Mouse (Mus musculus) heart, embryonic 12.5 days (tissue): ENCODE measurements around the gene Fam155a. TPM values are rescaled to one million over a fixed set of nuclear protein-coding genes. Genes with fewer than 3 reads are reported as not detected.

Experiments used
- ATAC-seq: fragments of 200-750 bp; cut with Nextera tagmentation; 2 replicates; pipeline ENCODE4 v1.8.0; 2017; ENCODE audit warnings: moderate TSS enrichment, moderate library complexity; ENCODE audit not compliant: insufficient number of reproducible peaks, low FRiP score
- H3K27ac ChIP-seq: fragments of 300-500 bp; sonication (generic); 2 replicates; pipeline ENCODE4 v1.5.1; 2016; ENCODE audit warnings: mild to moderate bottlenecking, moderate library complexity; ENCODE audit not compliant: poor library complexity, severe bottlenecking
- H3K27me3 ChIP-seq: fragments of 300-500 bp; sonication (generic); replicated peaks from 2 replicates; pipeline ENCODE4 v1.6.1; 2016; ENCODE audit warnings: mild to moderate bottlenecking, moderate library complexity
- H3K36me3 ChIP-seq: fragments of 300-500 bp; sonication (generic); 2 replicates; pipeline ENCODE4 v1.6.1; 2016; ENCODE audit warnings: mild to moderate bottlenecking, moderate library complexity
- H3K4me1 ChIP-seq: fragments of 300-500 bp; sonication (generic); replicated peaks from 2 replicates; pipeline ENCODE4 v1.6.1; 2016; ENCODE audit warnings: mild to moderate bottlenecking
- H3K4me2 ChIP-seq: fragments of 300-500 bp; sonication (generic); 2 replicates; pipeline ENCODE4 v1.6.1; 2016; ENCODE audit warnings: mild to moderate bottlenecking, moderate library complexity
- H3K4me3 ChIP-seq: fragments of 300-500 bp; sonication (generic); 2 replicates; pipeline ENCODE4 v1.5.1; 2016; ENCODE audit warnings: mild to moderate bottlenecking
- H3K9ac ChIP-seq: fragments of 300-500 bp; sonication (generic); 2 replicates; pipeline ENCODE4 v1.6.1; 2016; ENCODE audit warnings: mild to moderate bottlenecking, moderate library complexity
- H3K9me3 ChIP-seq: fragments of 300-500 bp; sonication (generic); replicated peaks from 2 replicates; pipeline ENCODE4 v1.6.1; 2016; ENCODE audit warnings: mild to moderate bottlenecking, moderate library complexity
- WGBS: fragments of 180-500 bp; shearing (Covaris S2); methylation state at CpG from one replicate; pipeline ENCODE4 v1.1.7; 2016; 5-methylcytosine and 5-hydroxymethylcytosine counted together
- polyA plus RNA-seq: library from polyadenylated mRNA; unstranded; fragments of >200 nt; fragmentation: Nextera tagmentation; extraction: Ambion mirVana; gene quantifications from 2 replicates; pipeline ENCODE4 v1.2.1, GENCODE M21; 2016

The Fam155a gene
- polyA plus RNA-seq, 1 experiment from 2014 or later = 0.18 TPM

DNA sequence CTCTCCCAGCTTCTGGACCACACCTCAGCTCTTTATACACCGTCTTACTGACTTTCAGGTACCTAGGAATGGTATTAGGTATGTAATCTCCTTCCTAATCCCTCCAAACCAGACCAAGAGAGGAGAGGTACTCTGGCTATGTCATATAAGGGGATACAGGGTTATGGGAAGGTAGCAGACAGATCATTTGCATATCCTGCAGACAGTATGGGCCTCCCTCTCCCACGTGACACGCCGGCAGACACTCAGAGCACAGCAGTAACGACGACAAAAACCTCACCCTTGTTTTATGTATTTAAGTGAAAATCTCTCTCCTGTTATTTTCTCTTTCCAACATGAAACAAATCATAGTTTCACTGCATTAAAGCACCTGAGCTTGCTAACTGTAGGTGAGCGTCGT, 496.8 kb downstream of the Fam155a start:
- 73% methylated on average over 8 of the region's 8 CpGs for WGBS
- no peak overlapping the region for H3K4me3 ChIP-seq
- H3K9ac ChIP-seq = no peak overlapping the region
- H3K36me3 ChIP-seq = no peaks in the 10 kb centered on the region
- H3K4me1 ChIP-seq = no peaks in the 10 kb centered on the region
- H3K9me3 ChIP-seq = no peaks in the 10 kb centered on the region
- H3K27me3 ChIP-seq = no peaks in the 10 kb centered on the region
- H3K27ac ChIP-seq = no peak overlapping the region
- ATAC-seq = no peak
- H3K4me2 ChIP-seq = no peak overlapping the region

DNA sequence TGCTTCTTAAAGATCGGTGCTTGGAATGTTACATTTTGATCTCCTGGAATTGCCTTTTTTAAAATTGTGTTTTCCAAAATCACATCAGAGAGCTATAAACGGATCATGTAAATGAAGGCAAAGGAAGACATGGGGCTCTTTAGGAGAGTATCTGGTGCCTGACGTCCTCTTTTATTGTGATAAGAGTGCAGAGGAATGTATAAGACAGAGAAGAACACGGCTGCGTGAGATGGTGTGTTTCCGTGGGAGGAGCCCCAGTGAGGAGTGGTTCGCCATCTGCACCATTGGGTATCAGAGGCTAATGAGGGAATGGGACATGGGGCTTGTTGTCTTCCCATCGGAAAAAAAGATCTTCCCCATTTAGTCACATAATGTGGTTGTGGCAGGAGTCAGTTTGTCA, 506.6 kb downstream of the Fam155a start:
- 70% methylated on average over 8 of the region's 8 CpGs for WGBS
- ATAC-seq = no peak
- Histone ChIP-seq H3K27me3 (no peaks in the 10 kb centered on the region), H3K9me3 (no peaks in the 10 kb centered on the region), H3K27ac (no peak overlapping the region), H3K9ac (no peak overlapping the region), H3K36me3 (no peaks in the 10 kb centered on the region), H3K4me3 (no peak overlapping the region), H3K4me2 (no peak overlapping the region), H3K4me1 (no peaks in the 10 kb centered on the region)

DNA sequence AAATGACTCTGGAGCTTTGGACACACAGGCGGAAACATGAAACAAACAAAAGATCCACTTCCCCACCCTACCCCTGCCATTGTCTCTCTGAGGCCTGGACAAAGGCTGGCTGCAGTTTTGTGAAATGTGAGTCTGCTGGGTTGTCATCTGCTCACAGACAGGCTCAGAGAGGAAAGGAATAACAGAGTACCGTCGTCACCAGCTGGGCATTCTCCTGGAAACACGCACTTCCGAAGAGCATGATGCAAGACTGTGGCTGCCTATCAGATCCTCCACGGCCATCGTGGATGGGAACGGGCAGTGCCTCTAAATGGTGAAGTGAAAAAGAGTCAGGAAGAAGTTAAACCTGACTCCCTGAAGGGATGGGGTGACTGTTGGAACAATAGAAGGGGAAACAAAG, 509.4 kb downstream of the Fam155a start:
- H3K36me3 ChIP-seq = no peaks in the 10 kb centered on the region
- no peaks in the 10 kb centered on the region for H3K27me3 ChIP-seq
- no peak overlapping the region for H3K4me3 ChIP-seq
- WGBS = 57% methylated on average over 8 of the region's 8 CpGs
- no peak overlapping the region for H3K27ac ChIP-seq
- no peaks in the 10 kb centered on the region for H3K9me3 ChIP-seq
- no peak overlapping the region for H3K9ac ChIP-seq
- no peaks in the 10 kb centered on the region for H3K4me1 ChIP-seq
- H3K4me2 ChIP-seq = no peak overlapping the region
- ATAC-seq = no peak

DNA sequence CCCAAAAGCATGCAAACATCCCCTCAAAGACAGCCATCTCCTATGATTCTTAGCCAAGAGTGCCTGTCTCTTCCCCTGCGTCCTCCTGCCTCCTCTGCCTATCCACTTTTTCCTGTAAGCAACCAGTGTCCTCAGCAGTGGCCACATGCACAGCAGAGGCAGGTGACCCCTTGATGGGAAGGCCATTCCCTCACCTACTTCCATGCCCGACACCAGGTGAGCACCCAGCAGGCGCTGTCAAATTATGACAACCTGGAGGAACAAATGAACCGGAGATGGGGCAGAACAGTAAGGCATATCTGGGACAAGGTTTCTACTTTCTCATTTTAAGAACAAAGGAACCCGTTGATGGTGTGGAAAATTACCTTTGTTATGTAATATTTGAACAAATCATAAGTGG, 515.6 kb downstream of the Fam155a start:
- no peaks in the 10 kb centered on the region for H3K36me3 ChIP-seq
- no peaks in the 10 kb centered on the region for H3K4me1 ChIP-seq
- no peak overlapping the region for H3K4me3 ChIP-seq
- no peak for ATAC-seq
- no peaks in the 10 kb centered on the region for H3K27me3 ChIP-seq
- H3K9ac ChIP-seq = no peak overlapping the region
- H3K4me2 ChIP-seq = no peak overlapping the region
- H3K9me3 ChIP-seq = no peaks in the 10 kb centered on the region
- H3K27ac ChIP-seq = no peak overlapping the region
- WGBS = 84% methylated on average over 5 of the region's 5 CpGs

DNA sequence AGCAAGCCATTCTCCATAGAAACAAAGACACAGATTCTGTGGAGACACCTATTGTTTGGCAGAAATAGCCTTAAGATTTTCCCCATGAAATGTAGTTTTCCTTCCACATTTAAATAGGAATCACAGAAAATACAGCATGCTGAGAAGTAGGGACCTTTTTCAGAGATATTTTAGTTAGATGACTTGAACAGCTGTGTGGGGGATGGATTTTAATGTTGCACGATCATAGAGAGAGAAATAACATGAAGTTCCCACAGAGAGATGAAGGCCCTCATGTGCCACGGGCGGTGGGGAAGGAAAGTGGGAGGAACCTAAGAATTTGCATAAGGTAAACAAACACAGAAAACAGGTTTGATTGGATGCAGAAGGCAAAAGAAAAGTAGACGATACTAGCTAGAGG, 518.0 kb downstream of the Fam155a start:
- Histone ChIP-seq H3K9me3 (no peaks in the 10 kb centered on the region), H3K27me3 (no peaks in the 10 kb centered on the region), H3K27ac (no peak overlapping the region), H3K4me3 (no peak overlapping the region), H3K36me3 (no peaks in the 10 kb centered on the region), H3K4me1 (no peaks in the 10 kb centered on the region), H3K4me2 (no peak overlapping the region), H3K9ac (no peak overlapping the region)
- WGBS = 68% methylated on average over 4 of the region's 4 CpGs
- no peak for ATAC-seq

DNA sequence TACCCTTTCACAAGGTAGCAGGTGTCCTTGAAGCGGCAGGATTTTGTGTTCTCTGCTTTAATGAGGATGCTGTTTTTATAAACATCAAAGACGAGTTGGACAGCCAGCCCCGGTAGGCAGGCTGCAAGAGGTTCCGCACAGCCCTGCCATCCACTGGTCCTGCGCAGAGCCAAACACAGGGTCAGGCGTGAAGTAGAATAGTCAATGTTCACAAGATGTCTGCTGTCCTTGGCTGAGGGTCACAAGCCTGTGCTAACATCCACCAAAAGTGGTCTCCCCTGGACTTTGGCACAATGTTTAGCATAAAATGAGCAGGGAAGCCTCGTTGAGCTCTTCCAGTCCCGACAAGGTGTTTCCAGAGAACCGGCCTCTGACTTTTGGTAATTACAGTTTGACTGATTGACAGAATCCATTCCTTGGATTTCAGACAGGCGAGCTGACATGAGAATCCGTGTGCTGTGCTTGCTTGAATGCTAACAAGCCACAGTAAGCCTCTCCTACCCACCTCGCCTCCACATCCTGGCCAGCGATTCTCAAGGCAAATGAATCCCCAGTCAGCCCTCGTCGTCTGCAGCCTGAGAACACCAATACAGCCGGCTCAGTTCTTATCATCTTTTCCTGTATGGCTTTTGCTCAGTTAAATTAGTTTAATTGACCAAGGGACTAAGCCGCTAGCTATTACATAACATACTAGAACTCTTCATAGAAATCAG, 522.7 kb downstream of the Fam155a start:
- no peaks in the 10 kb centered on the region for H3K9me3 ChIP-seq
- no peaks in the 10 kb centered on the region for H3K4me1 ChIP-seq
- ATAC-seq = no peak
- H3K4me2 ChIP-seq = no peak overlapping the region
- 67% methylated on average over 17 of the region's 17 CpGs for WGBS
- no peak overlapping the region for H3K9ac ChIP-seq
- H3K4me3 ChIP-seq = no peak overlapping the region
- H3K27ac ChIP-seq = no peak overlapping the region
- no peaks in the 10 kb centered on the region for H3K36me3 ChIP-seq
- no peaks in the 10 kb centered on the region for H3K27me3 ChIP-seq

DNA sequence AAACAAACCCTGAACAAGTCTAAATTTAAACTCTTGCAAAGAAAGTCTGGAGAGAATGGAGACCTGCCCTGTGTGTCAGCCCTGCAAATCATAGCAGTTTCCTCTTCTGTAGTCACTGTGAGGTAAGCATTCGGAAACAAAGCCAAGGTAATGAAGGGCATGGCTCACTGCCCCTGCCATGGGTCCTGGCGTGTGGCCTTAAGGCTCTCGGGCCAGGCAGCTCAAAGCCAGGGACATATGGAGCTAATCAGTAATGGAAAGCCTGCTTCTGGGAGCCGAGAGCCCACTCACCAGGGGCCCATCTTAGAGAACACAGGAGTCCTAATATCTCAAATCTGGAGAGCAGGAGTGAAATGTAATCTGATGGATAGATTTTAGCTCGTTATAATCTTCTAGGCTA, 525.0 kb downstream of the Fam155a start:
- H3K36me3 ChIP-seq = no peaks in the 10 kb centered on the region
- no peaks in the 10 kb centered on the region for H3K27me3 ChIP-seq
- no peak overlapping the region for H3K4me3 ChIP-seq
- 45% methylated on average over 5 of the region's 5 CpGs for WGBS
- ATAC-seq = no peak
- no peak overlapping the region for H3K4me2 ChIP-seq
- no peaks in the 10 kb centered on the region; the same call in 1 of the 2 replicates for H3K4me1 ChIP-seq
- H3K27ac ChIP-seq = no peak overlapping the region
- no peaks in the 10 kb centered on the region for H3K9me3 ChIP-seq
- no peak overlapping the region for H3K9ac ChIP-seq

DNA sequence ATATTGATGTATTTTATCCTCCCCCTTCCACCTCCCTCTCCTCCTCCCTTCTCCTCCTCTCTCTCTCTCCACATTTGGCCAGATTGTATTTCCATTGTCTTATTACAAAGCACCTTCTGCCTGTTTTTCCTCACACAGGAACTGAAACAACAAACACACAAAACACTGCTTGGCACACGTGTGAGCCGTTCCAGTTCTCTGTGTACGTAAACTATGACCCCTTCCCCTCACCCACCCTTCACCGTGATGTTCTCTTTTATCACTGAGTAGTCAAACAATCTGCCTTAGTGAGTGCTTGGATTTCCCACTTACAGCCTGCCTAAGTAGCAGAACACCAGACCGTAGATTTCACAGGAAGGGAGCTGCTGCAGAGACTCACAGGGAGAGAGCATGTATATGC, 530.0 kb downstream of the Fam155a start:
- H3K9ac ChIP-seq = no peak overlapping the region
- WGBS = 18% methylated on average over 5 of the region's 5 CpGs
- no peak overlapping the region for H3K4me3 ChIP-seq
- ATAC-seq = no peak
- no peak overlapping the region for H3K27ac ChIP-seq
- H3K9me3 ChIP-seq = no peaks in the 10 kb centered on the region
- no peaks in the 10 kb centered on the region for H3K36me3 ChIP-seq
- H3K4me2 ChIP-seq = no peak overlapping the region
- H3K4me1 ChIP-seq = no peaks in the 10 kb centered on the region; the same call in 1 of the 2 replicates
- H3K27me3 ChIP-seq = no peaks in the 10 kb centered on the region

DNA sequence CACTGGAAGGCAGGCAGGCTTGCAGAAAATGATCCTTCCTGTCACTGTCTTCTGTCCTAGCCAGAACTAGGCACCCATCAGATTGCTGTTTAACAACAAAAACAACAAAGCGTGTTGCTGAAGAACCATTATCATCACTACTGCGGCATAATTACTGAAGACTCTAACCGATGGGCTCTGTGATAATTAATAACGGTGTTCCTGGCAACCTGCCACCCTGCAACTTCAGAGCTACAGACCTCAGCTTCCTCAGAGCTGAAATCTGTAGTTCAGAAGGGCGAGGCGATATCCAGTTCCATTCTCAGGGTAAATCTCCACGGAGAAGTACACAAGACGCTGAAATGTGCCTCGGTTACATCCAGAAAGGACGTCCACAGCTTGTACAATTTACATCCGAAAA, 531.2 kb downstream of the Fam155a start:
- Histone ChIP-seq H3K4me2 (no peak overlapping the region), H3K27ac (no peak overlapping the region), H3K9me3 (no peaks in the 10 kb centered on the region), H3K27me3 (no peaks in the 10 kb centered on the region), H3K4me1 (no peaks in the 10 kb centered on the region; the same call in 1 of the 2 replicates), H3K36me3 (no peaks in the 10 kb centered on the region), H3K9ac (no peak overlapping the region), H3K4me3 (no peak overlapping the region)
- 66% methylated on average over 11 of the region's 11 CpGs for WGBS
- ATAC-seq = no peak

DNA sequence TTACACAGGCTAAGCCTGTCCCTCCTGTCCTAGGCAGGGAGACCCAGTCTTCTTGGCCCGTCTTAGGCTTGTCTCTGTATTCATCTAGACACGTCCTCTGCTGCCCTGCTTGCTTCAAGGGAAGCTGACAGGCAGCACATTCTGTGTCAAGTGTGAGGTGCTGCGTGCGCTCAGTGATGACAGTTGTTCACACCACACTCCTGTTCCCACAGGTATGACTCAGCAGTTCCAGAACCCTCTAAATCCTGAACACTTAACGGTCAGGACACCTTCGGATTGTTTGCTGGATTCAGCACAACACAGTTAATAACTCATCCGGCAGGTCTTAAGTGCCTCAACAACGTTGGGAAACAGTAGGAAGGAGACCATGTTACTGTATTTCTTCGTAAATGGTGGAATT, 532.0 kb downstream of the Fam155a start:
- Histone ChIP-seq H3K4me3 (no peak overlapping the region), H3K27ac (no peak overlapping the region), H3K36me3 (no peaks in the 10 kb centered on the region), H3K4me2 (no peak overlapping the region), H3K9ac (no peak overlapping the region), H3K9me3 (no peaks in the 10 kb centered on the region), H3K4me1 (no peaks in the 10 kb centered on the region; the same call in 1 of the 2 replicates), H3K27me3 (no peaks in the 10 kb centered on the region)
- 48% methylated on average over 9 of the region's 9 CpGs for WGBS
- ATAC-seq = no peak

DNA sequence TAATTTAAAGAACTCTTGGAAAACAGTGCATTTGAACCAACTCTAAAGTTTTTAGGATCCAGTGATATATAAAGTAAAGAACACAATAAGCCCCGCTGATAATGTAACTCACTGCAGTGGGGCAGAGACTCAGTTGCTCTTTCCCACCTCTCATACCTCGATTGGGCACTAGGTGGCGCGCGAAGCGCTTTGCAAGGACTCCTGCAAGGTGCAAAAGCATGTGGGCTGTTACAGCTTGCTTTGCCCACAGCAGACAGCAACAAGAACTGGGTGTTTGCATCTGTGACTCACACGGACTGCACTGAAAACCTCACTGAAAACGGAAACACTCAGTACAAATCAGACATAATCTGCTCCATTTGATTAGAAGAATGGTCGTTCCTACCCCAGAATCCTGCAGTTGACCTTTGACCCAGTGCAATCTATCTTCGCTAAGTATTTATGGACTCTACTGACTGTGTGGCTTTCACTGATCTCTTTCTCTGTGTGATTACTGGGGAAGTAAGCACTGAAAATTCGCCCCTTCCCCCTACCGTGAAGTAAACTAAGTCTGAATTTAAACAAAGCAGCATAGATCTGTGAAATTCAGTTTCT, 537.5 kb downstream of the Fam155a start:
- Histone ChIP-seq H3K36me3 (no peaks in the 10 kb centered on the region), H3K27me3 (no peaks in the 10 kb centered on the region), H3K4me2 (no peak overlapping the region), H3K9me3 (no peaks in the 10 kb centered on the region), H3K4me1 (0 out of 2 replicates have a peak, but pooled peaks cover 4% of the 10 kb centered on the region), H3K9ac (no peak overlapping the region), H3K27ac (no peak overlapping the region), H3K4me3 (no peak overlapping the region)
- WGBS = 8% methylated on average over 12 of the region's 12 CpGs
- ATAC-seq = peak; percentile 59; the same call in 1 of the 2 replicates
